Mouse (Mus musculus): Measurements from ENCODE around the gene Cdk5rap2. TPM values are rescaled to one million over a fixed set of nuclear protein-coding genes. Genes with fewer than 3 reads are reported as not detected.

Cdk5rap2 gene
- polyA plus RNA-seq, 1 experiment from 2014 or later, result 8.6 TPM

Other genes with a start within 250 kb of the Cdk5rap2 start
- 3.4 and 3.5 TPM in 2 replicates for gene Megf9, start 124.6 kb upstream of the Cdk5rap2 start, polyA plus RNA-seq (2015; fragmentation: Nextera tagmentation; extraction: Ambion mirVana)

Data from intestine, embryonic 16.5 days (tissue).